Mouse (Mus musculus) midbrain, embryonic 16.5 days (tissue): Measurements from ENCODE around the gene Tst. TPM values are rescaled to one million over a fixed set of nuclear protein-coding genes. Genes with fewer than 3 reads are reported as not detected.

Experiments
- ATAC-seq: fragments of 200-750 bp; cut with Nextera tagmentation; 2 replicates; pipeline ENCODE4 v1.8.0; 2017; ENCODE audit warnings: moderate TSS enrichment
- H3K27ac ChIP-seq: fragments of 300-500 bp; sonication (generic); 2 replicates; pipeline ENCODE4 v1.5.1; 2014; ENCODE audit warnings: mild to moderate bottlenecking, low read length, mixed read lengths
- H3K27me3 ChIP-seq: fragments of 300-500 bp; sonication (generic); 2 replicates; pipeline ENCODE4 v1.6.1; 2014; ENCODE audit warnings: low read depth, low read length, mixed read lengths; ENCODE audit not compliant: control insufficient read depth, insufficient read depth
- H3K36me3 ChIP-seq: fragments of 300-500 bp; sonication (generic); 2 replicates; pipeline ENCODE4 v1.6.1; 2014; ENCODE audit warnings: mild to moderate bottlenecking, low read length, moderate library complexity, mixed read lengths; ENCODE audit not compliant: control insufficient read depth, insufficient read depth
- H3K4me1 ChIP-seq: fragments of 300-500 bp; sonication (generic); 2 replicates; pipeline ENCODE4 v1.6.1; 2014; ENCODE audit warnings: mild to moderate bottlenecking, low read length, mixed read lengths; ENCODE audit not compliant: control insufficient read depth, insufficient read depth
- H3K4me2 ChIP-seq: fragments of 300-500 bp; sonication (generic); 2 replicates; pipeline ENCODE4 v1.6.1; 2014; ENCODE audit warnings: mild to moderate bottlenecking, low read length, mixed read lengths
- H3K4me3 ChIP-seq: fragments of 300-500 bp; sonication (generic); 2 replicates; pipeline ENCODE4 v1.5.1; 2014; ENCODE audit warnings: low read depth, mild to moderate bottlenecking, low read length, moderate library complexity, mixed read lengths
- H3K9ac ChIP-seq: fragments of 300-500 bp; sonication (generic); 2 replicates; pipeline ENCODE4 v1.6.1; 2014; ENCODE audit warnings: low read depth, low read length, mixed read lengths
- H3K9me3 ChIP-seq: fragments of 300-500 bp; sonication (generic); replicated peaks from 2 replicates; pipeline ENCODE4 v1.6.1; 2014; ENCODE audit warnings: mild to moderate bottlenecking, low read length, mixed read lengths; ENCODE audit not compliant: control insufficient read depth, poor library complexity, severe bottlenecking
- WGBS: fragments of 180-500 bp; shearing (Covaris S2); extraction: QIAGEN DNeasy Blood & Tissue Kit; methylation state at CpG from one replicate; pipeline ENCODE4 v1.1.7; 2014; 5-methylcytosine and 5-hydroxymethylcytosine counted together
- polyA plus RNA-seq: library from polyadenylated mRNA; unstranded; fragments of >200 nt; fragmentation: Nextera tagmentation; extraction: Ambion mirVana; gene quantifications from 2 replicates; pipeline ENCODE4 v1.2.1, GENCODE M21; 2015

Gene Tst
- polyA plus RNA-seq, 1 experiment from 2014 or later: 22.8 TPM

DNA sequence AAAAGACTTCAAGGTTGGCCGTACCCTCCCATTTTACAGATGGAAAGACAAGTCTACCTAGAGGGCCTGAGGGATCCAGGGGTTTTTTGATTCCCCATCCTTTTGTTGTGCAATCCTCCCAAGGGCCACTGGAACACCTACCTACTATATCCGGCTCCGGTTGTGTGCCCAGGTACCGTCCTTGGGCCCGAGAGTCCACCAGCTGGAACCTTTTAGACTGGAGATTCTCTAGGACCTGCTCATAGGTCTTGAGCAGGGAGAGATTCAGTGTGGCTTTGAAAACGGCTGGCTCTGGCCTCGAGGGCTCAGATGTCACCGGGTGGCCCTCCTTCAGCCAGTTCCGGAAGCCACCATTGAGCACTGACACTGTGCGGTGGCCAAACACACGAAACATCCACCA, 609 bp downstream of the Tst start:
- no peaks in the 10 kb centered on the region for H3K9me3 ChIP-seq
- peak overlapping the region; percentile 61 for H3K4me3 ChIP-seq
- H3K27ac ChIP-seq: no peak overlapping the region
- H3K4me2 ChIP-seq: peak overlapping the region; percentile 97
- no peak for ATAC-seq
- H3K4me1 ChIP-seq: peaks cover 20% of the 10 kb centered on the region
- H3K36me3 ChIP-seq: no peaks in the 10 kb centered on the region
- H3K9ac ChIP-seq: peak overlapping the region; percentile 82
- WGBS: 56% methylated on average over 11 of the region's 11 CpGs
- H3K27me3 ChIP-seq: peaks cover 19% of the 10 kb centered on the region

DNA sequence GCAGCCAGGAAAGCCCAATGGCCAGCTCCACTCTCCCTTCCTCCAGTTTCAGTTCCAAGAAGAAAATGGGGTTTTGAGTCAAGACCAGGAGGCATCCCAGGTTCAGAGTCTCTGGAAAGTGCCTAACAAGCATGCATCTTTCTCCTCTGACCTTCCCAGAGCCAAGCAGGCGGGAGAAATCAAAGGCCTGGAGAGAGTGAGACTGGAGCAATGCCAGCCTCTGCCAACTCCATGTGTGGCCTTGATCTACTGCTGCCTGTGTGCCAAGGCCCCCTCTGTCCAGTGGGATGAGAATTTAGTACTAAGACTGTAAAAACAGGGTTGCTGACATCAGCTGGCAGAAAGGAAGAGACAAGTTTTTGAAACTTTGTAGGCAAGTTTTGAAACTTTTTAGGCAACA, 1.8 kb downstream of the Tst start:
- no peak for ATAC-seq
- Histone ChIP-seq H3K36me3 (no peaks in the 10 kb centered on the region), H3K4me1 (peaks cover 13% of the 10 kb centered on the region), H3K27me3 (peaks cover 8% of the 10 kb centered on the region), H3K27ac (no peak overlapping the region; the same call in 1 of the 2 replicates), H3K9me3 (no peaks in the 10 kb centered on the region), H3K4me3 (no peak overlapping the region), H3K9ac (no peak overlapping the region), H3K4me2 (no peak overlapping the region)
- WGBS: 53% methylated on average over 1 of the region's 1 CpGs

DNA sequence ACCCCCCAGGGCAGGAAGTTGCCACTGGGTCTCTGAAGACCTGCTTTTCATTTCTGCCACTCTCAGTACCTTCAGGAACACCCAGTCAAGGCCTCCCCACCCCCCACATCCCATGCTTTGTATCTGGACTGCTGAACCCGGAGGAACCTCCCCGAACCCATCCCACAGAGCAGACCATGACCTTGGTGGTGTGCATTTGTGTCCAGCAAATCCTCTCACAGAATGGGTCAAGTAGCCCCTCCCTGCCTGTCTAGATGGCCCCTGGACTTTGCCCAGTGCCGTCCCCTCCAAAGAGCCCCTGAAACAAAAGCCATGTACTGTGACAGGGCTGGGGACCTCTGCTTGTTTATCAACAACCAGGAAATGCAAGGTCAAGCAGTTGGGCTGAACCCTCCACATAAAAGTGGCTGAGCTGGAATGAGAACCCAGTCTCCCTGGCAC, 2.4 kb downstream of the Tst start:
- Histone ChIP-seq H3K27me3 (peaks cover 2% of the 10 kb centered on the region; the same call in 1 of the 2 replicates), H3K4me3 (no peak overlapping the region), H3K4me2 (no peak overlapping the region), H3K9me3 (no peaks in the 10 kb centered on the region), H3K9ac (no peak overlapping the region), H3K4me1 (peaks cover 13% of the 10 kb centered on the region), H3K27ac (no peak overlapping the region; the same call in 1 of the 2 replicates), H3K36me3 (no peaks in the 10 kb centered on the region)
- ATAC-seq: no peak
- 58% methylated on average over 3 of the region's 3 CpGs for WGBS

DNA sequence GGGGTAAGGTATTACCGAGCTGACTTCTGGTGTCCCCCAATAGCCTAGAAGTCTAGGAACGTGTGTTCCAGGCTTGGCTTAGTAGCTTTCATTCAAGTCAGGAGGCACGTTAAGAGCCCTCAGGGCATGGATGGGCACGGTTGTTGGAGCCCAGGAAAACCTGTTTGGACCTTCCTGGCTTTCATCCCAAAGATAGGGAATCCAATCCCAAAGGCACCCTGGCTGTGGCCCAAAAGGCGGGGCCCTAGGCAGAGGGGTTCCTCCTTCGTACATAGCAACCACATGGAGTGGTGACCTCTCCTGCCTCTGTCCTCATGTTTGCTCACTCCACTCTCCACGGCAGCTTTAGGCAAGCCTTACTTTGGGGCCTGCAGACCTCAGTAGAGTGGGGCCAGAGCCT, 3.3 kb downstream of the Tst start:
- WGBS: 76% methylated on average over 7 of the region's 7 CpGs
- H3K36me3 ChIP-seq: no peaks in the 10 kb centered on the region
- H3K9ac ChIP-seq: no peak overlapping the region
- no peaks in the 10 kb centered on the region for H3K27me3 ChIP-seq
- no peak overlapping the region for H3K27ac ChIP-seq
- peaks cover 9% of the 10 kb centered on the region for H3K4me1 ChIP-seq
- H3K4me2 ChIP-seq: no peak overlapping the region
- no peak for ATAC-seq
- no peak overlapping the region for H3K4me3 ChIP-seq
- no peaks in the 10 kb centered on the region for H3K9me3 ChIP-seq

DNA sequence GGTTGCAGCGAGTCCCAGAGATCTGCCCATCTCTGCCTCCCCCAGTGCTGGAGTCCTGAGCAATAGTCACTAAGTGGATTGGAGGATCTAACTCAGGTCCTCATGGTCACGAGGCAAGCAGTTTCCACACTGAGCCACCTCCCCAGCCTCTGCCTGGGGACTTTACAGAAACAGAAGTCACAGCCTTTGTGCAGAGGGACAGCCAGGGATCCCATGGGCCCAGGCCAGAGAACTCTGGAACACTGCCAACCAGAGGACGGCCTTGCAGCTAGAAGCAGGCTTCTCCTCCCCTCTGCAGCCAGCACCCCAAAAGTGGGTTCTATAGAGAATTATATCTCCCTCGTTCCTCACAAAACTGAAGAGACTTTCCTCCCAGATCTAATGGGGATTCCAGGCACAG, 3.8 kb downstream of the Tst start:
- Histone ChIP-seq H3K9ac (no peak overlapping the region), H3K4me2 (no peak overlapping the region), H3K27me3 (no peaks in the 10 kb centered on the region), H3K4me3 (no peak overlapping the region), H3K27ac (no peak overlapping the region), H3K9me3 (no peaks in the 10 kb centered on the region), H3K4me1 (peaks cover 4% of the 10 kb centered on the region), H3K36me3 (no peaks in the 10 kb centered on the region)
- ATAC-seq: no peak
- 58% methylated on average over 4 of the region's 4 CpGs for WGBS

DNA sequence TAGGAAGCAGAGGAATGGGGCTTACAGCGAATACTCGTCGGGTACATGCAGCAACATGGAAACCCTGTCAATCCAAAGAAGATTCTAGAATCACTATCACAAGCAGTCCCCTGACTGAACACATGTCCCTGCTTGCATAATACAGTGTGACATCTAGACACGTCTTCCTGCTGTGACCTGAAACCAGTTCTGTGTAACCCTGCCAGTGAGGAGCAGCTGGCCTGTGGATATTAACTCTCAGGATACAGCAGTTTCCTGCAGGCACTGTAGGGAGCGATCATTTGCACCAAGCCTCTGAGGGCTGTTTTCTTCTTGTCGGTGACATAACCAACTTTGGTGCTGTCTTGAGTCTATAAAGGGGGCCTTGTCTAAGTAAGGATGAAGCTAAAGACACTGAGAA, 4.4 kb downstream of the Tst start:
- ATAC-seq: no peak
- no peaks in the 10 kb centered on the region for H3K9me3 ChIP-seq
- 71% methylated on average over 6 of the region's 6 CpGs for WGBS
- no peak overlapping the region for H3K4me2 ChIP-seq
- H3K4me3 ChIP-seq: no peak overlapping the region
- H3K27ac ChIP-seq: no peak overlapping the region
- H3K27me3 ChIP-seq: no peaks in the 10 kb centered on the region
- no peak overlapping the region for H3K9ac ChIP-seq
- H3K36me3 ChIP-seq: no peaks in the 10 kb centered on the region
- peaks cover 3% of the 10 kb centered on the region; the same call in 1 of the 2 replicates for H3K4me1 ChIP-seq

DNA sequence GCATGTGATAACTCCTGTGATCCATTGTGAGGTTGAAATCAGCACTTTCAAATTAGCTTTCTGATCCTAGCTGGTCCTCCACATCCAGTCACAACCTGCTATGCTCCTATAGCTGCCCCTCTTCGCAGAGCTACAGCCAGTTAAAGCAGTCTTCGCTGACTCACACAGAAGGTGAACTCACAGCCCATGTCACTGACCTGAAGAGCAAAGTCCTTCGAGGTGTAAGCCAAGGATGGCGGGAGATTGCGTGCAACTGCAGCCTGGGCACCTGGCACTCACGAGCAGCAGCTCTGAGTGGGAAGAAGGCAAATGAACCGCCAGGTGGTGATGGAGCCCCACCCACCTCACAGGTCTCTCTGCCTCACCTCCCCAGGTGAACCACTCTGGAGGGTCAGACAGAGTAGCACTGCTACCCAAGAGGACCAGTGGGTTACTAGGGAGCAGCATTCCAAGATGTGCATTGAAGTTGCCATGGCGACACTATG, 10.2 kb downstream of the Tst start, which contains the start of gene Tex33:
Gene Tex33, minus strand, starts transcription at position 435 of the 485 bp plus-strand sequence.
- Histone ChIP-seq H3K36me3 (no peaks in the 10 kb centered on the region), H3K27me3 (no peaks in the 10 kb centered on the region), H3K9ac (no peak within 1 kb of the TSS), H3K4me2 (no peak within 1 kb of the TSS), H3K4me1 (no peaks in the 10 kb centered on the region), H3K4me3 (no peak within 1 kb of the TSS), H3K27ac (no peak within 1 kb of the TSS), H3K9me3 (no peaks in the 10 kb centered on the region)
- 88% methylated on average over 8 of the region's 8 CpGs for WGBS
- ATAC-seq: no peak

DNA sequence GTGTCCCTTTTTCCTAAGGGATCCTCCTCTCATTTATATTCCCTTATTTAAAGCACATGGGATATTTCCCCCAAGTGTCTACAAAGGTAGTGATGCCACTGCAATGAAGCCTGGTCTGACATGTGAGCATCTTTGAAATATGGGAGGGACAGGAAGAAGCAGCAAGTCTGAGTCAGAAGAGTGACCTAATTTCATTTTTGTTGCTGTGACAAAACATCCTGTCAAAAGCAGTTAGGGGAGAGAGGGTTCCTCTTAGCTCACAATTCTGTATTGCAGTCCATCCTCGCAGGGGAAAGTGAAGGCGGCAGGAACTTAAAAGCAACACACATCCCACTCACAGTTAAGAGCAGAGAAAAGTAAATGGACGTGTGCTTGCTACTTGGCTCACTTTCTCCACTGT, 14.9 kb downstream of the Tst start:
- Histone ChIP-seq H3K4me2 (no peak overlapping the region), H3K36me3 (no peaks in the 10 kb centered on the region), H3K9me3 (no peaks in the 10 kb centered on the region), H3K4me3 (no peak overlapping the region), H3K27ac (no peak overlapping the region), H3K9ac (no peak overlapping the region), H3K27me3 (no peaks in the 10 kb centered on the region), H3K4me1 (no peaks in the 10 kb centered on the region)
- 83% methylated on average over 3 of the region's 3 CpGs for WGBS
- ATAC-seq: no peak

DNA sequence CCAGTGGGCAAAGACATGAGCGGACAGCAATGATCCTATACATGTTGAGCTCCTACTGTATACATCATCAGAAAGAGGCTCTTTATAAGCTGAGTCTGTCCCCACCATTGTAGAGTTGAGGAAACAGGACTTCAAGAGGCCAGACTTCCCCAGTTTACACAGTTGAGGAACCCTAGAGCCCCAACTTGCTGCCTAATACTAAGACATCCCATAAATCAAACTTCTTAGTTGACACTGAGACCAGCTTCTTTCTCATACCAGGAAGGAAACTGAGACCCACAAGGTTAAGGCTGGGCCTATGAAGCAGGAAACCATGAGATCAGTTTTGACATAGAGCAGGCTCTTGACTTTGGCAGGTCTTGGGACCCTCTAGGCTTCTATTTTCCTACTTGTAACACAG, 20.1 kb downstream of the Tst start:
- Histone ChIP-seq H3K27me3 (no peaks in the 10 kb centered on the region), H3K4me3 (no peak overlapping the region), H3K4me1 (no peaks in the 10 kb centered on the region), H3K9me3 (no peaks in the 10 kb centered on the region), H3K9ac (no peak overlapping the region), H3K36me3 (no peaks in the 10 kb centered on the region), H3K4me2 (no peak overlapping the region), H3K27ac (no peak overlapping the region)
- no peak for ATAC-seq
- 87% methylated on average over 1 of the region's 1 CpGs for WGBS
